Mouse (Mus musculus): ENCODE measurements around the gene D6Wsu163e.

The D6Wsu163e gene

GRCm38 (mm10) chr6:127006551-127006950 is 66.8 kb downstream of the D6Wsu163e start:
- DNase-seq (ENCODE audit: low read depth, low spot score), result no peak

DNA sequence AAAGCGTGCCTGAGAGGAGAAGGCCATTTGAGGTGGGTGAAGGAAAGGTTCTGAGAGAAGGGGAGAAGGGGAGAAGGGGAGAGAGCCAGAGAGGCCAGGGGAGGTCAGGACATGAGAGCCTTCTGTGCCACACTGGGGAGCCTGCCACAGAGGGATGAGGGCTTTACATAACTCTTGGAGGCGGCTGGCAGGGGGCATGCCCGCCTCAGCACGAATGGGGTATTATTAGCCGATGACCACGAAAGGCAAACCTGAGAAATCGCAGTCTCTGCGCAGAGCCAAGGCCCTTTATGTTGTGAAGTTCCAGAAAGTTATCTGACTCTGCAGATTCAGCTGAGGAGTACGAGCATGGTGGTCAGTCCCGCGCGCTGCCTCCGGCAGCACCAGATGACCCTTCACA is 70.3 kb downstream of the D6Wsu163e start:
- DNase-seq (ENCODE audit: low read depth, low spot score), result no peak

GRCm38 (mm10) chr6:127011947-127012535 is 72.3 kb downstream of the D6Wsu163e start:
- DNase-seq (ENCODE audit: low read depth, low spot score), result no peak

GRCm38 (mm10) chr6:127014906-127015770 is 75.4 kb downstream of the D6Wsu163e start, which contains the start of gene Fgf6:
TSS of gene Fgf6 (plus strand) at chr6:127015586.
- no peak for DNase-seq (ENCODE audit: low read depth, low spot score)

DNA sequence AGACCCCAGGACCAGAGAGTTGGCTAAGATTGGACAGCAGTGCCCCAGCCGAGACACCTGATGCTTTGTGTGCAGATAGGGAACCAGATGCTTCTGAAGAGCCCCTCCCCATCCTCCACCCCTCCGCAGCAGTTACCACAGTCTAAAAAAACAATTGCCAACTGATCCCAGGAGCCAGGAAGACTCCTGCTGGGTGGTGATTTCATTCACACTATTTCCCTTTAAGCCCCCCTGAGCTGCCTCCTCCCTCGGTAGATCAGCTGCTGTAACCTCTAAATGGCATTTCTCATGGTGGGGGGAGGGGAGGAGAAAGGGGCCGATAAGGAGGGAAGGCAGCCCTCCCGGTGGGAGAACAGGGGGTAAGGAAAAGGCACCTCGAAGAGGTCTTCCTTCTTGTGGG is 79.5 kb downstream of the D6Wsu163e start:
- DNase-seq (ENCODE audit: low read depth, low spot score), result peak; percentile 81

- no peak for DNase-seq (ENCODE audit: low read depth, low spot score)
Measured at GRCm38 (mm10) chr6:127020431-127020830, 80.7 kb downstream of the D6Wsu163e start.

DNA sequence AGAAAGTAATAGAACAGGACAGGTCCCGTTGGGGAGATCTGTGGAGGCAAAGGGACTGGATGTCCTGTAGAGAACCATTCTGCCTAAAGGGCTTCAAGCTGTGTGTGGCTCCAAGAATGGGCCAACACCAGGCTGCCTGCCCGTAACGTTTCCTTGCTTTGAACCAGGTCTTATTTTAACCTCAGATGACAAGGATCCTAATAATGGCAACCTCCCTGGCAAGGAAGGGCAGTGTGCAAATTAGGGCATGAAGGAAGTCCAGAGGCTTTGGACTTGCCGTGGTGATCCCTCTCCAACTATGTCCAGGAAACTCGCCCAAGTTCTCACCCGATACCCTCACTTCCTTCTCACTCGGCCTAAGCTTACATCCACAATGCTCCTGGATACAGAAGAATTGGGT is 85.1 kb downstream of the D6Wsu163e start:
- DNase-seq (ENCODE audit: low read depth, low spot score), result no peak

All from ES-CJ7 (cell line).